Mouse (Mus musculus) megakaryocyte, embryonic 14.5 days (primary cell): ENCODE results near the gene Unc5a. TPM values are rescaled to one million over a fixed set of nuclear protein-coding genes. Genes with fewer than 3 reads are reported as not detected.

Experiments used
- H3K27me3 ChIP-seq: replicated peaks from 2 replicates; pipeline ENCODE3; 2012; ENCODE audit warnings: inconsistent platforms
- H3K36me3 ChIP-seq: replicated peaks from 2 replicates; pipeline ENCODE3; 2012; ENCODE audit warnings: low read length, inconsistent platforms, mixed read lengths
- H3K4me1 ChIP-seq: 2 replicates; pipeline ENCODE4 v1.6.1; 2012; ENCODE audit warnings: inconsistent platforms
- H3K4me3 ChIP-seq: replicated peaks from 2 replicates; pipeline ENCODE3; 2012; ENCODE audit warnings: moderate library complexity, mild to moderate bottlenecking, inconsistent platforms
- H3K9me3 ChIP-seq: 2 replicates; pipeline ENCODE4 v1.6.1; 2012; ENCODE audit warnings: inconsistent platforms
- FLI1 ChIP-seq: IDR thresholded peaks from 2 replicates; pipeline ENCODE4 v1.6.1; 2012; ENCODE audit warnings: low read length, inconsistent platforms, mixed read lengths
- GATA1 ChIP-seq: IDR thresholded peaks from 3 replicates; pipeline ENCODE4 v1.6.1; 2012; ENCODE audit warnings: mixed read lengths, low read length, inconsistent platforms, borderline replicate concordance
- polyA plus RNA-seq: library from polyadenylated mRNA; stranded (reverse); fragments of >175 nt; gene quantifications from 2 replicates; pipeline ENCODE4 v1.2.3, GENCODE M21; 2012; ENCODE audit warnings: low replicate concordance; ENCODE audit not compliant: insufficient read depth

Unc5a gene
- not detected in 2 replicates for polyA plus RNA-seq

DNA sequence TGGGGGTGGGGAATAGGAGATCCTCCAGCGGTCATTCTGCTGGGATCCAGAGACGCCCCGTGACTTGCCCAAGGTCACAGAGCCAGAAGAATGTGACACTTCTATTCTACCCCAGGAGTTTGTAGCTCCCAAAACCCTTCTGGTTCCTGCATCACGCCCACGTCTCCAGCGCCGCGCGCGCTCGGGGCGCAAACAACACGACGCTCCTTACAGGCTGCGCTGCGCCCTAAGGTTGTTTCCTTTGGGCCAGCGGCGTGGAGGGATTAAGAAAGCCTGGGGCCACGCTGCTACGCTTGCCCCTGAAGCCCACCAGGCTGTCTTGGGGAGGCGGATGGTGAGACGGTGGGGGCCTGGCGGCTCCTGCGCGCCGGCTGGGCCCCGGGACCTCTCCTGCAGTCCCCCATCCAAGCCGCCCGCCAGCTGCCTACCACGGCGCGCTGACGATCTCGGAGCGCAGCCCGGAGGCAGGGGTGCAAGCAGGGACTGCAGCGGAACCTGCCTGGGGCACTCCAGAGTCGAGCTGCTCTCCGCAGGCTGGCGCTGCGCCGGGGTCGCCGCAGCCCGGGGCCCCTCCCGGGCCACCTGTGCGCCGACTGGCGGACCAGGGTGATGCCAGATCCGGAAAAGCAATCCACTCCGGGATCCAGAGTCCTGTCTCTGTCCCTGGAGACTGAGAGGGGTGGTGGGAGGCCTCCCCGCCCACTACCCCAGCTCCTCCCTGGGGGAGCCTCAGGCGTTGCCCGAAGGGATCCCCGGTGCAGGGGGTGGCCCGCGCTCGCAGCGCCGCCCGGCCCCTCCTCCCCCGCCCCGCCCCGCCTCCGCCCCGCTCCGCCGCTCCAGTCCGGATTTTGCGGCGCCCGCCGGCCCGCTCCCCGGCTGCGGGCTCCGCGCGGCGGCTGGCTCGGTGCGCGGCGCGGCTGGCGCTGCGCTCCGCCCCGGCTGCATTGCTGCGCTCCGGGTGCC is at the start of gene Unc5a:
Unc5a (plus strand) TSS at position 881 of the 963 bp plus-strand sequence.
- no peaks in the 10 kb centered on the region for H3K36me3 ChIP-seq
- peaks cover 92% of the 10 kb centered on the region for H3K27me3 ChIP-seq
- H3K9me3 ChIP-seq = no peaks in the 10 kb centered on the region
- no peak for TF ChIP-seq FLI1
- H3K4me1 ChIP-seq = peaks cover 5% of the 10 kb centered on the region
- no peak within 1 kb of the TSS for H3K4me3 ChIP-seq

DNA sequence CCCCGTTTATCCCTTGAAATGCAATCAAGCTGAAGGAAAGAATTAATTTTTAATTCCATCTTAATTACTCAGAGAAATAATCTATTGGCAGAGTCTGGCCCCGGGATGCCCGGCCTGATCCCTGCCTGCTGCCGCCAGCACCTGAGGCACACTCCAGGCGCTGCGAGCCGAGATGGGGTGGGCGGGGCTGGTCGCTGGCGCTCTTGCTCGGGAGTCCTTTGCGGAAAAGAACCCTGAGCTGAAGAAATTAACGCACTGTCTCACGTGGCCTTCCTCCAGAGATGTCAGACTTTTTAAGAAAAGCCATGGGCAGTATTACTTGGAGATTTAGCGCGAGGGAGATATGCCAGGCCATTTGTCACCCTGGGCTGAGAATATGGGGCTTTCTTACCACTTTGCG is 37.2 kb upstream of the Unc5a start:
- Histone ChIP-seq H3K36me3 (no peaks in the 10 kb centered on the region), H3K9me3 (peaks cover 6% of the 10 kb centered on the region; the same call in 1 of the 2 replicates), H3K27me3 (peaks cover 42% of the 10 kb centered on the region), H3K4me3 (no peak overlapping the region), H3K4me1 (peaks cover 3% of the 10 kb centered on the region; the same call in 1 of the 2 replicates)
- TF ChIP-seq GATA1 = no peak
- TF ChIP-seq FLI1 = no peak

DNA sequence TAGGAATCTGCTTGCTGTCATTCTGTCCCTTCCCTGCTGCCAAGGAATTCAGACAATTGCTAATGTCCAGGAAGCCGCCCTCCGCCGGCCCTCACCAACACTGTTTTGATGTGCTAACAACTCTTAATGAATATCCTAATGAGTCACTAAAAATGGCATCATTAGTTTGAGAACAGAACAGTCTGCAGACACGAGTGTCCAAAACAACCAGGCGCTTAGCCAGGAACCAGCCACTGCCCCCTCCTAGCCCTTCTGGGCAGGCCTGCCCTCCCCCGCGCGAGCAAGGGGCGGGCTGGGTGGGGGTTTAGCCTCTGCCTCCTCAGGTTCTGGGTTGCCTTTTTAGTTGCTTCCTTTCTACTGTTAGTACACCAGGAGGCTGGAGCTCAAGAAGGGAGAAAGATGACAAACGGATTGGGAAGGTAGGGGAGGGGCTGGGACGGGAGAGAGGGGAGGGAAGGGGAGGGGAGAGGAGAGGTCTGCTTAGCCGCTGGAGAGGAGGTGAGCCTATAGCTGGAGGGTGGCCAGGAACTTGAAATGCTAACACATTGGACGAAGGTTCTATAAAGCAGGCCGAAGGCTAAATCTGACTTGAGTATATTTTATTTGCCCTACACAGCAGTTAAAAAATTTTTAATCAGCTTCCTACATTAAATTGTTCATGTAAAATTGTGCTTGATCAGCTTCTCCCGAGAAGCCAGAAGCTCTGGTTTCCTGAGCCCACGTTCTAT is 36.2 kb upstream of the Unc5a start:
- Histone ChIP-seq H3K9me3 (peaks cover 6% of the 10 kb centered on the region; the same call in 1 of the 2 replicates), H3K27me3 (peaks cover 35% of the 10 kb centered on the region), H3K4me3 (no peak overlapping the region), H3K36me3 (no peaks in the 10 kb centered on the region), H3K4me1 (peaks cover 3% of the 10 kb centered on the region; the same call in 1 of the 2 replicates)
- no peak for TF ChIP-seq GATA1
- no peak for TF ChIP-seq FLI1

DNA sequence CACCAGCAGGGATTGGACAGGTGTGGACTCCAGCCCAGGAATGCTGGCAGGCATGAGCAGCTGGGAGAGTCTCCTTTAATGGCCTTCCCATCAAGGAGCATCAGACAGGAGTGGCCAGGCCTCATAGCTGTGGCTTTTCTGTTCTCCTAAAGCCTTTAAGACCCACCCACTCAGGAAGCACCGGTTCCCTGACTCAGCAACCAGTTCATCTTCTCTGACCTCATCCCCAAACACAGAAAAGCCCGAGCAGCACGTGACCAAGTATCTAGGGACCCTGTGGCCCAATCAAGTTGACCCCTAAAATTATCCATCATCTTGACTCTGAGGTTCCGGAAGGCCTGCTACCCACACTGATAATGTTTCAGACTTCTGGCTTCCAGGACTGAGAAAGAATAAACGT is 32.6 kb upstream of the Unc5a start:
- peaks cover 32% of the 10 kb centered on the region for H3K27me3 ChIP-seq
- no peak for TF ChIP-seq FLI1
- no peak for TF ChIP-seq GATA1
- peaks cover 6% of the 10 kb centered on the region; the same call in 1 of the 2 replicates for H3K9me3 ChIP-seq
- peaks cover 3% of the 10 kb centered on the region; the same call in 1 of the 2 replicates for H3K4me1 ChIP-seq
- no peaks in the 10 kb centered on the region for H3K36me3 ChIP-seq
- H3K4me3 ChIP-seq = no peak overlapping the region

DNA sequence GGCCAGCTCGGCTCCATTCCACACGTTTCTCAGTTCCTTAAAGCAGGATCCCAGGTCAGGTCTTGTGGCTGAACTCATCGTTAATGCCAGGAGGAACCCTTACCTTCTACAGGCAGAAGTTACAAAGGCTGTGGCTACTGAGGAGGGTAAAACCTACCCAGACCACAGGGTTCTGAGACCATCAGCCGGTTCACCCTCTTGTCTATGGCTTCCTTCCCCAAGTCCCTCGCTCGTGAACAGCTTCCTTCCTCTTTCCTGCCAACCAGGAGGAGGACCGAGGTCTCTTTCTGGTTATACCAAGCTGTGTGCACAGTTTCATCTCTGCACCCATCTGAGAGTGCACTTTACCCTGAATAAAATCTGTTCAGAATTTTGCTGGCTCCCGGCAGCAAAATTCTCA is 30.3 kb upstream of the Unc5a start:
- peaks cover 14% of the 10 kb centered on the region for H3K27me3 ChIP-seq
- peaks cover 14% of the 10 kb centered on the region for H3K9me3 ChIP-seq
- no peak overlapping the region for H3K4me3 ChIP-seq
- no peak for TF ChIP-seq FLI1
- no peak for TF ChIP-seq GATA1
- no peaks in the 10 kb centered on the region for H3K36me3 ChIP-seq
- peaks cover 3% of the 10 kb centered on the region; the same call in 1 of the 2 replicates for H3K4me1 ChIP-seq

DNA sequence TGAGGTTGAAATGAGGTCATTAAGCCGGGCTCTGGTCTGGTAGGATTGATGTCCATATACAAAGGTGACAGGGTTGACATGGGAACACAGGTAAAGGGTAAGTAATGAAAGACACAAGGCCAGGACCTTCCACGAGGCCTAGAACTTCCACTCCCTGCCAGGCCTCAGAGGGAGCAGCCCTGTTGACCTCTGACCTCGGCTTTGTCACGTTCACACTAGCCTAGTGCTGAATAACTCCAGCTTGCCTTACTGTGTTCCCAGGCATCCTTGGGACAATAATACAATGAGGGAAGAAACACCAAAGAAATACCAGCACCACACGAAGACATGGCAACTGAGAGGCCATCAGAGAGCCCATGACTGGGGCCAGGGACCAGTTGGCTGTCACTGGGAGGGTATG is 29.5 kb upstream of the Unc5a start:
- Histone ChIP-seq H3K9me3 (peaks cover 17% of the 10 kb centered on the region), H3K4me1 (peaks cover 3% of the 10 kb centered on the region; the same call in 1 of the 2 replicates), H3K27me3 (peaks cover 12% of the 10 kb centered on the region), H3K4me3 (no peak overlapping the region), H3K36me3 (no peaks in the 10 kb centered on the region)
- TF ChIP-seq FLI1 (no peak), GATA1 (no peak)

DNA sequence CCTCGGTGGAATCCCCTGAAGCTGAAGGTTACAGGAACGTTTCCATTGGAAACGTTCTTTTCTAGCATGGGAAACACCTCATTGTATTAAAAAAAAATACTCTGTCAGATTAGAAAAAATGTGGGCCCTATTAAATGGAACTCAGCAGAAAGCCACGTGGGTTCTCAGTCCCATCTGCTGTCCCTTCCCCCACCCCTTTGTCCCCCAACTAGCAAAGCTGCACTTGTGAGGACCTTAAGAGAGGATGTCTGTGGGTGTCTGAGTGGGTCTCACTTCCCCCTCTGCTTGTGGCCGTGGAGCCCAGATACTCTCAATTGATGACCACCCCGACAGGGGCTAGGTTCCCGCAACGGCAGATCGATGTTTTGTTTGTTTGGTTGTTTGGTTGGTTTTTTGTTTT is 27.5 kb upstream of the Unc5a start:
- Histone ChIP-seq H3K36me3 (no peaks in the 10 kb centered on the region), H3K9me3 (peaks cover 11% of the 10 kb centered on the region), H3K4me3 (no peak overlapping the region), H3K4me1 (peaks cover under 1% of the 10 kb centered on the region; the same call in 1 of the 2 replicates), H3K27me3 (peaks cover 24% of the 10 kb centered on the region)
- TF ChIP-seq FLI1 (no peak), GATA1 (no peak)

DNA sequence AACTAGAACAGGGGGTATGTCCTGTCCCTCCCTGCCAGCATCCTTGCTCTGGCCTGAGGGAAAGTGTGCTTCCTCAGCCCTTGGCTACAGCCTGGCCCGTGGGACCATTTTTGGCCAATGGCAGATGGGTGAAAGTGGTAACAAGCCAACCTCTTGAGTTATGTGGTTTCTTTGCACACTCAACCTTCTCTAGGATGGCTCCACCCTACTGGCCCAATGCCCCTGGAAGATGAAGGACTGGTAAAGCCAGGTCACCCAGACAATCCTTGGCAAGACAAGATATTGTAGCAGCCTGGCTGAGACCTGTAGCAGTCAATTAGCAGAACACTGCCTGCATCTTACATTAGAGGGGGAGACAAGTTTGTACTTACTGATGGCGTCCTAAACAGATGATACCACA is 25.5 kb upstream of the Unc5a start:
- TF ChIP-seq GATA1 (no peak), FLI1 (no peak)
- Histone ChIP-seq H3K36me3 (no peaks in the 10 kb centered on the region), H3K9me3 (peaks cover 11% of the 10 kb centered on the region), H3K4me1 (no peaks in the 10 kb centered on the region), H3K4me3 (no peak overlapping the region), H3K27me3 (peaks cover 24% of the 10 kb centered on the region)

DNA sequence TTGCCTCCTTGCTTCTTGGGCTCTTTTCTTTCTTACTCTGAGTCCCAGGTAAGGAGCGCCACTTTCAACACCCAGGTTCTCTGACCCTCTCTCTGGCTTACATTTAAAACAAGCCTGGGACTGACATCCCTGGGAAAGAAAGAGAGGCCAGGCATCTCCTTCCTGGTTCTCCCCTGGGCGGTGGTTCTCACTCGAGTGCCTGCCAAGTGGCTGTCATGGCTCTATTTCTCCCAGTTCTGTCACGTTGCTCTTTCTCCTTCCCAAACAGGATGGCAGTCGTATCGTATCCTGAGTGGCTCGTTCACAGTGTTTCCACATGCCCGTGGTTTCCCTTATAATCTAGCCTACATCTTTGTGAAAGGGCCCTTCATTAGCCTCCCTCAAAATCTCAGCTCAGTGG is 23.7 kb upstream of the Unc5a start:
- Histone ChIP-seq H3K36me3 (no peaks in the 10 kb centered on the region), H3K4me3 (no peak overlapping the region), H3K4me1 (no peaks in the 10 kb centered on the region), H3K9me3 (peaks cover 11% of the 10 kb centered on the region), H3K27me3 (peaks cover 28% of the 10 kb centered on the region)
- TF ChIP-seq FLI1 (no peak), GATA1 (no peak)

DNA sequence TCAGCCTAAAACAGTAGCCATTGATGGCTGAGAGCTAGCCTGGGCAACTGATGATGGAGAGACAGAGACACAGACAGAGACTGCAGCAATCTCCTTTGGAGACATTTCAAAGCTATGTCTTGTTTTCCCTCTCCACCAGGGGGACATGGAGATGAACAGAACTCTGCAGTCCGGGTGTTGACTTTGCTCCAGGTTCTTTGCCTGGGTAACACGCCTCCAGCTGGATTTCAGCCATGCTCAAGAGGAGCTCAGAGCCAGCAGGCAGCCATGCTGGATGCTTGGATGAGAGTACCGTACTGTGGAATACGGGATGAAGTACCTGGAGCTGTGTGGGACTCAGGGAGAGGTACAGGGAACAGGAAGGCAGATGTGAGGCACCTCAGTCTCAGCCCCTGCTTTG is 22.6 kb upstream of the Unc5a start:
- H3K4me3 ChIP-seq = no peak overlapping the region
- no peaks in the 10 kb centered on the region for H3K4me1 ChIP-seq
- H3K27me3 ChIP-seq = peaks cover 32% of the 10 kb centered on the region
- H3K36me3 ChIP-seq = no peaks in the 10 kb centered on the region
- H3K9me3 ChIP-seq = peaks cover 11% of the 10 kb centered on the region
- TF ChIP-seq GATA1 (no peak), FLI1 (no peak)
